Mouse (Mus musculus) forebrain, embryonic 12.5 days (tissue): Measurements from ENCODE around the gene Msx2. TPM values are rescaled to one million over a fixed set of nuclear protein-coding genes. Genes with fewer than 3 reads are reported as not detected.
A peak's percentile ranks its signal among the peaks of the same experiment; 100 is the strongest.

Source experiments
- ATAC-seq: fragments of 200-750 bp; cut with Nextera tagmentation; 2 replicates; pipeline ENCODE4 v1.8.0; 2017; ENCODE audit warnings: moderate TSS enrichment; ENCODE audit not compliant: low FRiP score
- H3K27ac ChIP-seq: fragments of 300-500 bp; sonication (generic); 2 replicates; pipeline ENCODE4 v1.5.1; 2016; ENCODE audit warnings: mild to moderate bottlenecking
- H3K27me3 ChIP-seq: fragments of 300-500 bp; sonication (generic); 2 replicates; pipeline ENCODE4 v1.6.1; 2016; ENCODE audit warnings: mild to moderate bottlenecking
- H3K36me3 ChIP-seq: fragments of 300-500 bp; sonication (generic); replicated peaks from 2 replicates; pipeline ENCODE4 v1.6.1; 2016; ENCODE audit warnings: mild to moderate bottlenecking
- H3K4me1 ChIP-seq: fragments of 300-500 bp; sonication (generic); 2 replicates; pipeline ENCODE4 v1.6.1; 2016
- H3K4me2 ChIP-seq: fragments of 300-500 bp; sonication (generic); 2 replicates; pipeline ENCODE4 v1.6.1; 2016; ENCODE audit warnings: mild to moderate bottlenecking, moderate library complexity
- H3K4me3 ChIP-seq: fragments of 300-500 bp; sonication (generic); replicated peaks from 2 replicates; pipeline ENCODE4 v1.5.1; 2016; ENCODE audit warnings: mild to moderate bottlenecking
- H3K9ac ChIP-seq: fragments of 300-500 bp; sonication (generic); 2 replicates; pipeline ENCODE4 v1.6.1; 2016; ENCODE audit warnings: mild to moderate bottlenecking
- H3K9me3 ChIP-seq: fragments of 300-500 bp; sonication (generic); 2 replicates; pipeline ENCODE4 v1.6.1; 2016
- WGBS: fragments of 180-500 bp; shearing (Covaris S2); methylation state at CpG from one replicate; pipeline ENCODE4 v1.1.7; 2016; 5-methylcytosine and 5-hydroxymethylcytosine counted together
- polyA plus RNA-seq: library from polyadenylated mRNA; unstranded; fragments of >200 nt; fragmentation: Nextera tagmentation; extraction: Ambion mirVana; gene quantifications from 2 replicates; pipeline ENCODE4 v1.2.1, GENCODE M21; 2016

Gene Msx2
- polyA plus RNA-seq, 1 experiment from 2014 or later, result 19.6 TPM

DNA sequence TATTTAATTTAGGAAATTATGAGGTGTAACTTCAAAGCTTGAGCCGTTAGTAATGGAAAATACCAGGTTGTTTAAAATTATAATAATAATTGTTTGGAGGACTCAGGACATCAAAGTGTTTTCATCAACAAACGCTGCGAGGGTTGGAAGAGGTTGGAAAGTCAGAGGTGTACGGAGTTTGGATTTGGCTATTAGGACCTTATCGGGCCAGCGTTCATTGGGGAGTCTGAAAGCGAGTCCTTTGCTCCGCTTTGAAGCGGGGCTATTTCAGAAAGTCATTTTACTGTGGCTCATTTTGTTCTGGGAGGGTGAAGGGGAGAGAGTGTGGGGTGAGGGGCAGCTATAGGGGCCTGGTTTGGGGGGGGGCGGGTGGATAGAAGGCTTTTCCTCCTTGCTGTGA lies 8.9 kb downstream of the Msx2 start:
- ATAC-seq, result no peak
- peaks cover 94% of the 10 kb centered on the region for H3K27me3 ChIP-seq
- no peak overlapping the region for H3K4me2 ChIP-seq
- H3K4me3 ChIP-seq, result no peak overlapping the region
- no peaks in the 10 kb centered on the region for H3K36me3 ChIP-seq
- peaks cover 35% of the 10 kb centered on the region for H3K4me1 ChIP-seq
- no peak overlapping the region for H3K27ac ChIP-seq
- WGBS, result 2% methylated on average over 10 of the region's 10 CpGs
- no peak overlapping the region for H3K9ac ChIP-seq
- H3K9me3 ChIP-seq, result no peaks in the 10 kb centered on the region

DNA sequence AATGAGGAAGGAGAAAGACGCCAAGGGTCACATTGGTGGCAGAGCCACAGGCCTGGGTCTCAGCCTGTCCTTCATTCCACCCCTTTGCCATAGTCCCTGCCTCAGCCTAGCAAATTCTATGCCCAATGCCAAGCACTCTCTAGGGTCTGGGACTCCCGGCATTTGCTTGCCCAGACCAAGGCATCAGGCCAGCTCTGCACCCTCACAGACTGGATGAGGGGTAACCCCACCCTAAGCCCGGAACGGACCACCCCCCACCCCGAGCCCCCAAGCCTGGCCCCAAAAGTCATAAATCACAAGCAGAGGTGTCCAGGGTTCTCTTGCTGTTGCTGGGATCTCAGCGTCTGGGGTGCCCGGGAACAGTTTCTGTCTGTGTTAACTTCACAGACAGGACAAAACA lies 9.8 kb downstream of the Msx2 start:
- H3K4me1 ChIP-seq, result peaks cover 35% of the 10 kb centered on the region
- H3K9ac ChIP-seq, result no peak overlapping the region
- H3K36me3 ChIP-seq, result no peaks in the 10 kb centered on the region
- ATAC-seq, result no peak
- H3K9me3 ChIP-seq, result no peaks in the 10 kb centered on the region
- peaks cover 94% of the 10 kb centered on the region for H3K27me3 ChIP-seq
- under 1% methylated on average over 7 of the region's 7 CpGs for WGBS
- H3K27ac ChIP-seq, result 0 out of 2 replicates have a peak overlapping the region, but pooled peaks have one; percentile 19
- H3K4me3 ChIP-seq, result 0 out of 2 replicates have a peak overlapping the region, but pooled peaks have one; percentile 11
- H3K4me2 ChIP-seq, result no peak overlapping the region

DNA sequence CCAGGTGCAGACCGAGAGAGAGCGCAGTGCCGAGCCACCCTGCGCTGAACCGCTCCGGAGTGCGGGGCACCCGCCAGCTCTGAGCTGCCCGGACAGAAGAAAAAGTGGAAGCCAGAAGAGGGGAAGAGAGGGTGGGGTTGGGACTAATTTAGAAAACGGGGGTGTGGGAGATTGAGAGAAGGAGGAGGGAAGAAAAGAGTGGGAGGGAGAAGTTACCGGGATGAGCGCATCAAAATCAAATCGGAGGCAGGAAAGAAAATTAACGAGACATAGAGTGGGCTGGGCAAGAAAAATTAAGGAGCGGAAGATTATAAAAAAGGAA lies 10.3 kb downstream of the Msx2 start:
- 0% methylated on average over 15 of the region's 15 CpGs for WGBS
- peaks cover 95% of the 10 kb centered on the region for H3K27me3 ChIP-seq
- H3K9me3 ChIP-seq, result no peaks in the 10 kb centered on the region
- H3K4me1 ChIP-seq, result peaks cover 35% of the 10 kb centered on the region
- H3K27ac ChIP-seq, result 0 out of 2 replicates have a peak overlapping the region, but pooled peaks have one; percentile 25
- H3K36me3 ChIP-seq, result no peaks in the 10 kb centered on the region
- peak overlapping the region; percentile 27 for H3K4me3 ChIP-seq
- ATAC-seq, result no peak
- H3K9ac ChIP-seq, result peak overlapping the region; percentile 43; the same call in 1 of the 2 replicates
- peak overlapping the region; percentile 45 for H3K4me2 ChIP-seq

DNA sequence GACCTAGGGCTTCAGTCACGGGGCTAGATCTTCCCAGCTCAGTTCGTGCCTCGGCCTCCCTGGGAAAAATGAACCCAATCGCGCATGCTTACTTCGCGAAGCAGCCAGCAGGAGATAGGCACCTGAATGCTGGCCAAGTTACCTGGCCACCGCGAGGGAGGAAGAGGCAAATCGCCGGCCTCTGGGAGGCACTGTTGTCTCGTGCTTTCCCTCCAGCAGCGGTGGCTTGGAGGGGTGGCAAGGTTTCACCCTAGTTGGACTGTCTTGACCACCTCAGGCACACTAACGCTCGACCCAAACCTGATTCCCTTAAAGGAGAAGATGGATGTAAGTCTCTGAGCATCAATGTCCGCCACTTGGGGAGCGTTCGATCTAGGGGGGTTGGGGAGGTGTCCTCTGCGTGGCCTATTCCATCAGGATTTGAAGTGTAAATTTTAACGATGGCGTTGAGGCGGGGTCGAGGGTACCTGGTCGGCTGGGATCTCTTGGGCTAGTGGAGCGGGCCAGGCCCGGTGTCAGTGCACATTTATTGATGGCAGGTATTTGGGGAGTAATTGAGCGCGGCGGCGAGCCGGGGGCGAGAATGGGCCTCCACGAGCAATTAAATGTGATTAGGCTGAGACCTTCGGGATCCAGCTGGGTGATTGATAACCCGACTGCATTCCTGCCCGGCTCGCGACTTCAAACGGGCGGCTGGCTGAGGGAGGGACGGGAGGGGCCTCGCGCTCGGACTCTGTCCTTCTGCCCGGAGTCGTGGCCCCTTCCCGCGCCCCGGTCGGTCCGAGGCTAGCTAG lies 10.8 kb downstream of the Msx2 start:
- ATAC-seq, result no peak
- Histone ChIP-seq H3K27ac (0 out of 2 replicates have a peak overlapping the region, but pooled peaks have one; percentile 25), H3K9ac (peak overlapping the region; percentile 43; the same call in 1 of the 2 replicates), H3K4me3 (peak overlapping the region; percentile 27), H3K9me3 (no peaks in the 10 kb centered on the region), H3K36me3 (no peaks in the 10 kb centered on the region), H3K27me3 (peaks cover 98% of the 10 kb centered on the region), H3K4me1 (peaks cover 35% of the 10 kb centered on the region), H3K4me2 (peak overlapping the region; percentile 45)
- WGBS, result under 1% methylated on average over 51 of the region's 51 CpGs

DNA sequence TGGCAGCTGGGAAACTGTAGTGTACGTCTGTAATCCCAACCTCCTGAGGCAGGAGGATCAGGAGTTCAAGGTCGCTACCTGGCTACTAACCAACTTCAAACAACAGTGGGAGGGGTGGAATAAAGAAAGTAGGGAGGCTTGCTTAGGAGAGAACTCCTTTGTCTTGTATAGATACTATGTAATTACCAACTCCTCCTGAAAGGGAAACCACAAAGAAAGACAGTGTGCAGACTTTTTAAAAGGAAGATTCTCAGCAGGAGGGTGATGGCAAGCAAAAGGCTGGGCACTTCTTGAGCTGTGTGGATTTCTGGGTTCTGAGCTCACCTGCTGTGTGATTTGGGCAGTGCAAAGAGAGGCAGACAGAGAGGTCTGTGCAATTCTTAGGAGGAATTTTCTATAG lies 11.5 kb downstream of the Msx2 start:
- 15% methylated on average over 2 of the region's 2 CpGs for WGBS
- no peak overlapping the region for H3K4me3 ChIP-seq
- H3K9ac ChIP-seq, result no peak overlapping the region
- H3K27ac ChIP-seq, result no peak overlapping the region
- H3K27me3 ChIP-seq, result peaks cover 97% of the 10 kb centered on the region
- H3K9me3 ChIP-seq, result no peaks in the 10 kb centered on the region
- H3K36me3 ChIP-seq, result no peaks in the 10 kb centered on the region
- peaks cover 35% of the 10 kb centered on the region for H3K4me1 ChIP-seq
- no peak overlapping the region for H3K4me2 ChIP-seq
- no peak for ATAC-seq

DNA sequence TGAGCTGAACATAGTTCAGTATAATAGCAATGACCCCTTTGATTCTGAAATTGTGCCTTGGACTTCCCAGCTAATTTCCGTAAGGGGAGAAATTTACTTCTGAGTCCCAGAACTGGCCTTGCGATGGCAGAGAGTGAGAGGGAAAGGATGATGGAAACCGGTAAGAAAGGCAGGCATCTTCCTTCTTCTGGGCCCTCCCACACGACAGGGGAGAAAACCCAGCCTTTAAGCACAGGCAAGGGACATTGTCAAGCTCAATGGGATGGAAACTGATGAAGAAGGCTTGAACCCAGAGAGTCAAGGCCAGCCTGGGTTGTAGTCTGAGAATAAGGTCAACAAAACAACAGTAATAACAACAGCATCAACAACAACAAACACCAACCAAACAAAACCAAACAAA lies 14.1 kb downstream of the Msx2 start:
- peaks cover 44% of the 10 kb centered on the region for H3K4me1 ChIP-seq
- H3K36me3 ChIP-seq, result no peaks in the 10 kb centered on the region
- H3K27me3 ChIP-seq, result peaks cover 93% of the 10 kb centered on the region
- 63% methylated on average over 4 of the region's 4 CpGs for WGBS
- H3K4me3 ChIP-seq, result no peak overlapping the region
- no peak overlapping the region for H3K27ac ChIP-seq
- H3K4me2 ChIP-seq, result no peak overlapping the region
- no peak for ATAC-seq
- no peak overlapping the region for H3K9ac ChIP-seq
- H3K9me3 ChIP-seq, result no peaks in the 10 kb centered on the region

DNA sequence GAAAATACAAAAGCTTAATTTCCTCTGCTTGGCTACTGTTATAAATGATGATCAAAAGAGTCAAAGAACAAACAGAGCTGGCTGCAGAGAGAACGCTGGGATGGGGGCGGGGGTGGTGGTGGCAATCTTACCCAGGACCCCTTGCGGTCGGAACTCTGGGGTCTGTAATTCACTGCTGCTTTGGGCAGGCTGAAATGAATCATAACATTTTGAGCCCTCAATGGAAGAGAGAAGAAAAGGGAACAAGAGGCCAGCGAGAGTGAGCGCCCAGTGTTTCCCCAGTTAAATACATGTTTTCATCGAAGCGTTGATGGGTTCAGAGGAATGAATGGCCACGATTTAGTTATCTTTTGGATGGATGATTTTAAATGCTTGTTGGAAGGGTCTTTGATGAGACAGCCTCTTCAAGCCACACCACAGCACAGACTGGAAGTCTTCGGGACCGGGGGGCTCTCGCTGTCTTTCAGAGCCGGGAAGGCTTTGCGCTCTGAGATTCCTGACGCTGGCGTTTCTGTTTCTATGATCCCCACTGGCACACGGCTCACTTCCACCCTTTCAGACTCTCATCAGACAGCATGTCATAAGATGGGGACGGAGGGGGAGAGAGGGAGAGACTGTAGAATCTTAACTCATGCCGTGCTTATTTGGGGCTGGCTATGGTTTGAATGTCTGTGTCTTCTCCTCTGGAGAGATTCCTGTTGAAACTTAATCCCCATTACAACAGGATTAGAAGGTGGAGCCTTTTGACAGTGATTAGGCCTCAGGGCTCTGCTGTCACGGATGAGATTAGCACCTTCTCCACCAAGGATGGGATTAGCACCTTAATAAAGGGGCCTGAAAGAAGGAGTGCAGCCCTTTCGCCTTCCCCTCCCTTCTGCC lies 17.8 kb downstream of the Msx2 start:
- 1% methylated on average over 21 of the region's 21 CpGs for WGBS
- Histone ChIP-seq H3K9me3 (no peaks in the 10 kb centered on the region), H3K4me3 (peak overlapping the region; percentile 27), H3K36me3 (no peaks in the 10 kb centered on the region), H3K4me1 (peaks cover 24% of the 10 kb centered on the region), H3K4me2 (peak overlapping the region; percentile 53), H3K27ac (0 out of 2 replicates have a peak overlapping the region, but pooled peaks have one; percentile 20), H3K27me3 (peaks cover 86% of the 10 kb centered on the region), H3K9ac (peak overlapping the region; percentile 21; the same call in 1 of the 2 replicates)
- ATAC-seq, result peak; percentile 49; the same call in 1 of the 2 replicates

DNA sequence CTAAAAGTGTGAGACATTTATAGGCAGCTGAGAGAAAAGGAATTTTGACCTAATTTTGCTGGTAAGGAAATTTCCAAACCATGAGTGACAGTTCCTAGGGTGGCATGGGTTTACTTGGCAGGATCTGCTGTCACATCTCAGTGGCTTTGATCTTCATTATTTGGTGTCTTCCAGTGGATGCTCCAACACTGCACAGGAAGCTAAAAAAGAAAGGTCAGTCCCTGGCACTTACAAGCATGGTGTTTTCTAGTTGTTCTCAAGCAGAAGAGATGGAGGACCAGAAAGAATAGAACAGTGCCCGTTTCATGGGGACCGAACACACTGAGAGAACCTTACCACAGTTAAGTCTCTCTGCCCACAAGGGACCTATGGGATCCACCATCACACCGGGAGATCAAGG lies 18.9 kb downstream of the Msx2 start:
- Histone ChIP-seq H3K9me3 (no peaks in the 10 kb centered on the region), H3K9ac (no peak overlapping the region), H3K27ac (no peak overlapping the region), H3K4me3 (no peak overlapping the region), H3K4me2 (no peak overlapping the region), H3K27me3 (peaks cover 78% of the 10 kb centered on the region), H3K4me1 (peaks cover 24% of the 10 kb centered on the region), H3K36me3 (no peaks in the 10 kb centered on the region)
- no peak for ATAC-seq
- WGBS, result 66% methylated on average over 3 of the region's 3 CpGs

DNA sequence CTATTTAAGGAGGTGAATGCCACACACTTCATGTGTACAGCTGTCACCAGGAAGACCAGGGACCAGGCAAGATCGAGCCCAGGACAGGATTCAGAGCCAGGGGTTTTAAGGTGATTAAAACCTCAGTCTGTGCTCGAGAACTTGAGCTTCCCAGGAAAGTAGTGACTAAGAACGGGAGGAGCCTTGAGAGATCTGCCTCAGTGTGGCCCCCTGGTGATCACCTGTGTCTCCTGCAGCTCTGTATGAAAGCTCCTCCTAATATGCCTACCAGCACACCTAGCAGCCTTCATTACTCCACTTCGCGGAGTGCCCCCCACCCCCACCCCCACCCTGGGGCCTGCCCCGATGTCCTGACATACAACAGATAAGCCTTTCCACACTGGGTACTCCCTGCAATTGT lies 25.3 kb downstream of the Msx2 start:
- Histone ChIP-seq H3K9me3 (no peaks in the 10 kb centered on the region), H3K9ac (no peak overlapping the region), H3K27ac (no peak overlapping the region), H3K4me3 (no peak overlapping the region), H3K4me1 (peaks cover 1% of the 10 kb centered on the region), H3K27me3 (peaks cover 33% of the 10 kb centered on the region), H3K4me2 (no peak overlapping the region), H3K36me3 (no peaks in the 10 kb centered on the region)
- 33% methylated on average over 6 of the region's 6 CpGs for WGBS
- no peak for ATAC-seq

DNA sequence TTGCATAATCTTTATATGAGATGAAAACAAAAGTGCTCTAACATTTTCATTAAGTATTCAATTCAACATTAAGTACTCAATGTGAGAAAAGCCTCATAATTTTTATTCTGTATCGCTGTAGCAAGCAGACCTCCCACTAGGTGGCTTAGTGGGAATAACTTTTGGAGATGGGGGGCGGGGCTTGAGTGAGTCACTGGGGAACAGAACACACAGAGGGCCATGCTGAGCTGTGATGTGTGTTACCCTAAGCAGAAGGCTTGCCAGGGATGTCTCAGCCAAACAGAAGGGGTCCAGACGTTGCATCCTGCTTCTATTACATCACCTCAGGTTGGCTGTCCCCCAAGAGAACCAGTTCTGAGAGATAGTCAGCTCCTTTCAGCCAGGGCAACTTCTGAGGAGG lies 29.3 kb downstream of the Msx2 start:
- Histone ChIP-seq H3K4me2 (no peak overlapping the region), H3K9me3 (no peaks in the 10 kb centered on the region), H3K27me3 (peaks cover 17% of the 10 kb centered on the region), H3K27ac (no peak overlapping the region), H3K9ac (no peak overlapping the region), H3K4me3 (no peak overlapping the region), H3K4me1 (peaks cover 5% of the 10 kb centered on the region), H3K36me3 (no peaks in the 10 kb centered on the region)
- WGBS, result 34% methylated on average over 3 of the region's 3 CpGs
- ATAC-seq, result no peak

DNA sequence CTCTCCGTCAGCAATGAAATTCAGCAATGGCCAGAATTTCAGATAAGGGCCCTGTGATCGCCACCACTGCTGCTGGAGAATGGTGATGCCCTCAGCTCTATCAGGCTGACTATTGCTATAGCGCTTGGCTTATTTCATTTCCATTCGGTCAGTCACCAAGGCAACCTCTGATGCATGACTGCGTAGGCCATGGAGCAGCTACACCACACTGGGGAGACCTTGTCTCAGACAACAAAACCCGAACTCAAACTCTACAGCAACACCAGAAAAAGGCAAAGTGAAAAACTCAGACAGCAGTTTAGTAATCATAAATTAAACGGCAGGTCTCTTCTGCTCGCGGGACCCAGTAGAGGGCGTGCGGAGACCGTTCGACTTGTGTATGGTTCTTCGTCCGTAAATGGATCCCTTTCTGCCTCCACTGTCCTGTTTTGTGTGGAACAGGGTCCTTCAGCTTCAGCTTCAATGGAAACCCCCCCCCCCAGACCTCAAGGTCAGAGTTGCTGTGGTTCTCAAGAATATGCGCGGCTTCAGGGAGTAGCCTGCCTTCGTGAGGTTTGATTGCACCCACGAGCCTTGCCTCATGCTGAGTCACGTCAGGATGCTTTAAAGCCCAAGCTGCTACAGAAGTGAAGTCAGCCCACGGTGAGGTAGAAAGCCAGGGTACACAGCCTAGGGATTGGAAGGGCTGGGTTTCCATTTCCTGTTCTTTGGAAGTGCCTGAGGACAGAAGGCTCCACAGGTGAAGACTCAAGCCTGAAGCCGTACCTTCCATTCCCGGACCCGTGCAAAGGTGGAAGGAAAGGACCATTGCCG lies 30.5 kb downstream of the Msx2 start:
- peaks cover 5% of the 10 kb centered on the region for H3K4me1 ChIP-seq
- ATAC-seq, result no peak
- WGBS, result 37% methylated on average over 25 of the region's 25 CpGs
- no peaks in the 10 kb centered on the region for H3K36me3 ChIP-seq
- no peak overlapping the region for H3K4me3 ChIP-seq
- no peak overlapping the region for H3K9ac ChIP-seq
- H3K27me3 ChIP-seq, result peaks cover 17% of the 10 kb centered on the region
- peak overlapping the region; percentile 41 for H3K4me2 ChIP-seq
- H3K27ac ChIP-seq, result no peak overlapping the region
- no peaks in the 10 kb centered on the region for H3K9me3 ChIP-seq
